Mouse (Mus musculus) colon, adult 2 months (tissue): Measurements from ENCODE around the gene Tmem238l. TPM values are rescaled to one million over a fixed set of nuclear protein-coding genes. Genes with fewer than 3 reads are reported as not detected.

Experiments used
- polyA plus RNA-seq: library from polyadenylated mRNA; depleted of rRNA; stranded (reverse); fragments of >200 nt; gene quantifications from 2 replicates; pipeline ENCODE4 v1.2.3, GENCODE M21; 2012; rRNA removed

The Tmem238l gene
- 81.8 and 86.0 TPM in 2 replicates for polyA plus RNA-seq

GRCm38 (mm10) chr11:66956303-66956702 lies at the start of gene Tmem238l:
Gene Tmem238l, plus strand, starts transcription at chr11:66956638.

GRCm38 (mm10) chr11:66911811-66912210 lies 44.6 kb upstream of the Tmem238l start, which contains the start of gene Pirt:
Gene Pirt, plus strand, starts transcription at chr11:66911981.

Other genes with a start within 250 kb of the Tmem238l start
- gene Pirt, start 44.7 kb upstream of the Tmem238l start, polyA plus RNA-seq = 2.0 and 2.5 TPM in 2 replicates
- gene Tmem220, start 68.5 kb downstream of the Tmem238l start, polyA plus RNA-seq = 2.8 and 4.1 TPM in 2 replicates
- 7.2 and 8.4 TPM in 2 replicates for gene Adprm, start 96.0 kb downstream of the Tmem238l start, polyA plus RNA-seq
- gene Sco1, start 96.0 kb downstream of the Tmem238l start, polyA plus RNA-seq = 9.7 and 11.0 TPM in 2 replicates
- gene Myh3, start 121.7 kb downstream of the Tmem238l start, polyA plus RNA-seq = 0.01 and 0.06 TPM in 2 replicates
- 0.09 and 0.24 TPM in 2 replicates for gene Myh2, start 214.4 kb downstream of the Tmem238l start, polyA plus RNA-seq
- gene Myh1, start 243.4 kb downstream of the Tmem238l start, polyA plus RNA-seq = not detected in 2 replicates